Mouse (Mus musculus): ENCODE data around the gene Nrxn3. TPM values are rescaled to one million over a fixed set of nuclear protein-coding genes. Genes with fewer than 3 reads are reported as not detected.

Gene Nrxn3
- polyA plus RNA-seq, 1 experiment from 2014 or later: 3.5 TPM

- 68% methylated on average over 3 of the region's 3 CpGs for WGBS
- Histone ChIP-seq H3K4me3 (ENCODE audit: low read depth, low read length) (no peak overlapping the region), H3K36me3 (replicated peaks; ENCODE audit: control insufficient read depth, insufficient read depth, low read depth, low read length) (no peaks in the 10 kb centered on the region), H3K4me2 (ENCODE audit: low read depth, low read length) (no peak overlapping the region), H3K9ac (replicated peaks; ENCODE audit: low read length) (no peak overlapping the region), H3K4me1 (ENCODE audit: control insufficient read depth, insufficient read depth, low read length) (no peaks in the 10 kb centered on the region), H3K9me3 (replicated peaks; ENCODE audit: control insufficient read depth, low read length) (no peaks in the 10 kb centered on the region), H3K27ac (replicated peaks; ENCODE audit: low read depth, low read length) (no peak overlapping the region), H3K27me3 (ENCODE audit: control insufficient read depth, insufficient read depth, low read length) (no peaks in the 10 kb centered on the region)
- ATAC-seq (replicated peaks; ENCODE audit: insufficient number of reproducible peaks, low FRiP score, low TSS enrichment, low read depth) (no peak), DNase-seq (ENCODE audit: low spot score) (no peak)
These were observed 978.3 kb downstream of the Nrxn3 start for GRCm38 (mm10) chr12:89700937-89701458.

DNA sequence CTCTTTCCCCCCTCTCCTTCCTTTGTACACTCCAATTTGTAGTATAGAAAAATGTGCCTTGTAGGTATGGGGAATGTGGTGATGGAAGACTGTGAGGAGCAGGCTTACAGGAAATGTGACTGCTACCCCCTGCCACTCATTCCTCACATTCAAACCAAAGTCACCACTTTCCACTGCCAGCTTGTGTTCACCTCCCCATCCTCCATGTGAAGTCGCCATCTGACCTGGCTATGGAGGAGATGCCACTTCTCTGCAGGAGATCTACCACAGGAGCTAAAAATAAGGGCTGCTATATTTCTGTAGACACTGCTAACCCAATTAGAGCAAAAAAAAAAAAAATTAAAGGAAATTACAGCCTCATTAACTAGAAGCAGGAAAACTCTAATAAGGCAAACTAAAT lies 980.3 kb downstream of the Nrxn3 start:
- 88% methylated on average over 1 of the region's 1 CpGs for WGBS
- H3K4me1 ChIP-seq (ENCODE audit: control insufficient read depth, insufficient read depth, low read length): no peaks in the 10 kb centered on the region
- H3K9me3 ChIP-seq (replicated peaks; ENCODE audit: control insufficient read depth, low read length): no peaks in the 10 kb centered on the region
- ATAC-seq (replicated peaks; ENCODE audit: insufficient number of reproducible peaks, low FRiP score, low TSS enrichment, low read depth): no peak
- H3K9ac ChIP-seq (replicated peaks; ENCODE audit: low read length): no peak overlapping the region
- H3K36me3 ChIP-seq (replicated peaks; ENCODE audit: control insufficient read depth, insufficient read depth, low read depth, low read length): no peaks in the 10 kb centered on the region
- no peak overlapping the region for H3K4me3 ChIP-seq (ENCODE audit: low read depth, low read length)
- no peaks in the 10 kb centered on the region for H3K27me3 ChIP-seq (ENCODE audit: control insufficient read depth, insufficient read depth, low read length)
- no peak overlapping the region for H3K27ac ChIP-seq (replicated peaks; ENCODE audit: low read depth, low read length)
- DNase-seq (ENCODE audit: low spot score): no peak
- no peak overlapping the region for H3K4me2 ChIP-seq (ENCODE audit: low read depth, low read length)

- Histone ChIP-seq H3K9me3 (replicated peaks; ENCODE audit: control insufficient read depth, low read length) (no peaks in the 10 kb centered on the region), H3K4me3 (ENCODE audit: low read depth, low read length) (no peak overlapping the region), H3K9ac (replicated peaks; ENCODE audit: low read length) (no peak overlapping the region), H3K36me3 (replicated peaks; ENCODE audit: control insufficient read depth, insufficient read depth, low read depth, low read length) (no peaks in the 10 kb centered on the region), H3K27me3 (ENCODE audit: control insufficient read depth, insufficient read depth, low read length) (no peaks in the 10 kb centered on the region), H3K27ac (replicated peaks; ENCODE audit: low read depth, low read length) (no peak overlapping the region), H3K4me1 (ENCODE audit: control insufficient read depth, insufficient read depth, low read length) (no peaks in the 10 kb centered on the region), H3K4me2 (ENCODE audit: low read depth, low read length) (no peak overlapping the region)
- no peak for ATAC-seq (replicated peaks; ENCODE audit: insufficient number of reproducible peaks, low FRiP score, low TSS enrichment, low read depth)
- 84% methylated on average over 4 of the region's 4 CpGs for WGBS
- no peak for DNase-seq (ENCODE audit: low spot score)
These were observed 985.2 kb downstream of the Nrxn3 start for GRCm38 (mm10) chr12:89707913-89708312.

GRCm38 (mm10) chr12:89710459-89710858 lies 987.8 kb downstream of the Nrxn3 start:
- 91% methylated on average over 5 of the region's 5 CpGs for WGBS

GRCm38 (mm10) chr12:89711791-89712190 lies 989.1 kb downstream of the Nrxn3 start:
- Histone ChIP-seq H3K27ac (replicated peaks; ENCODE audit: low read depth, low read length) (no peak overlapping the region), H3K4me3 (ENCODE audit: low read depth, low read length) (no peak overlapping the region), H3K9me3 (replicated peaks; ENCODE audit: control insufficient read depth, low read length) (no peaks in the 10 kb centered on the region), H3K36me3 (replicated peaks; ENCODE audit: control insufficient read depth, insufficient read depth, low read depth, low read length) (no peaks in the 10 kb centered on the region), H3K4me2 (ENCODE audit: low read depth, low read length) (no peak overlapping the region), H3K9ac (replicated peaks; ENCODE audit: low read length) (no peak overlapping the region), H3K4me1 (ENCODE audit: control insufficient read depth, insufficient read depth, low read length) (no peaks in the 10 kb centered on the region), H3K27me3 (ENCODE audit: control insufficient read depth, insufficient read depth, low read length) (no peaks in the 10 kb centered on the region)
- 79% methylated on average over 1 of the region's 1 CpGs for WGBS
- no peak for ATAC-seq (replicated peaks; ENCODE audit: insufficient number of reproducible peaks, low FRiP score, low TSS enrichment, low read depth)
- peak; percentile 40 for DNase-seq (ENCODE audit: low spot score)

More at GRCm38 (mm10) chr12:89710459-89710858, 987.8 kb downstream of the Nrxn3 start:
- ATAC-seq (replicated peaks; ENCODE audit: insufficient number of reproducible peaks, low FRiP score, low TSS enrichment, low read depth) (no peak), DNase-seq (ENCODE audit: low spot score) (no peak)
- no peak overlapping the region for H3K4me3 ChIP-seq (ENCODE audit: low read depth, low read length)
- no peak overlapping the region for H3K27ac ChIP-seq (replicated peaks; ENCODE audit: low read depth, low read length)
- H3K4me2 ChIP-seq (ENCODE audit: low read depth, low read length): no peak overlapping the region
- no peak overlapping the region for H3K9ac ChIP-seq (replicated peaks; ENCODE audit: low read length)
- no peaks in the 10 kb centered on the region for H3K27me3 ChIP-seq (ENCODE audit: control insufficient read depth, insufficient read depth, low read length)
- no peaks in the 10 kb centered on the region for H3K9me3 ChIP-seq (replicated peaks; ENCODE audit: control insufficient read depth, low read length)
- H3K36me3 ChIP-seq (replicated peaks; ENCODE audit: control insufficient read depth, insufficient read depth, low read depth, low read length): no peaks in the 10 kb centered on the region
- H3K4me1 ChIP-seq (ENCODE audit: control insufficient read depth, insufficient read depth, low read length): no peaks in the 10 kb centered on the region

DNA sequence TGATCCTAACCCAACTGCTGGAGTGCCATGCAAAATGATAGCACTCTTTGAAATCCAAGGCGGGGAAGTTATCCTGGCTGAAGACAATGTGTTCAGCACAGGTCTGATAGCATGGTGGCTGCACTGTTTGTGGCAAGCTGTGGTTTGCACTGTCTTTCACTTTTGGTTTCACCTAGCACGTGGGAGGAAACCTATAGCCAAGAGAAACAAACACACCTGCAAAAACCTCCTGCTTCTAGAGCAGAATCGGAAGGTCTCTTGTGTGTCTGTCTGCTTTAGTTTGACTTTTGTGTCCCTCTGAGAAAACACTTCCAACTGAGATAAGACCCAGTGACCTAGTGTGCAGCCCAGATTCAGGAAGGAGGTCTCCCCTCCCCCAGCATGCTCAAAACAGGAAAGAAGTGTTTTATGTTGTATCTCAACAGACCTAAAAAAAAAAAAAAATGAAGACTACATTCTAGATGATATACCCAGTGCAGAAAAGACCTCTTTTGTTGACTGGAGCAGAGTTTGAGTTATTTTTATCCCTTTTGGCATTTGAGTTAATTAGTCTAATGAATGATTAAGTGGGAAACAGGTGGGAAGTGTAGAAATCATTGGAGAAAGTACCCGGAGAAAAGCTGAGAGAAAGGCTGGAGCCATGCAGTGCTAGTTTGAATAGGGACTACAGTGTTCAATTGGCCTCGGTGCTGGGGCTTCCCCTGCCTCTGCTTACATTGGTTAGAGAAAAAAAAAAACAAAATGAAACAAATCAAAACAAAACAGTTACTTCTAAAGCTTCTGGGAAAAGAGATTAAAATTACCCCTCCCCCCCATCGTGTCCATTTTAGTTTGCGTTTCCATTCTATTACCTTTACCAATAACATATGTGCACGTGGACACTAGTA lies 996.8 kb downstream of the Nrxn3 start:
- ATAC-seq (replicated peaks; ENCODE audit: insufficient number of reproducible peaks, low FRiP score, low TSS enrichment, low read depth) (no peak), DNase-seq (ENCODE audit: low spot score) (no peak)
- no peak overlapping the region for H3K27ac ChIP-seq (replicated peaks; ENCODE audit: low read depth, low read length)
- no peaks in the 10 kb centered on the region for H3K4me1 ChIP-seq (ENCODE audit: control insufficient read depth, insufficient read depth, low read length)
- no peak overlapping the region for H3K4me3 ChIP-seq (ENCODE audit: low read depth, low read length)
- H3K36me3 ChIP-seq (replicated peaks; ENCODE audit: control insufficient read depth, insufficient read depth, low read depth, low read length): no peaks in the 10 kb centered on the region
- H3K9me3 ChIP-seq (replicated peaks; ENCODE audit: control insufficient read depth, low read length): no peaks in the 10 kb centered on the region
- H3K27me3 ChIP-seq (ENCODE audit: control insufficient read depth, insufficient read depth, low read length): no peaks in the 10 kb centered on the region
- WGBS: 36% methylated on average over 8 of the region's 8 CpGs
- H3K4me2 ChIP-seq (ENCODE audit: low read depth, low read length): no peak overlapping the region
- no peak overlapping the region for H3K9ac ChIP-seq (replicated peaks; ENCODE audit: low read length)

DNA sequence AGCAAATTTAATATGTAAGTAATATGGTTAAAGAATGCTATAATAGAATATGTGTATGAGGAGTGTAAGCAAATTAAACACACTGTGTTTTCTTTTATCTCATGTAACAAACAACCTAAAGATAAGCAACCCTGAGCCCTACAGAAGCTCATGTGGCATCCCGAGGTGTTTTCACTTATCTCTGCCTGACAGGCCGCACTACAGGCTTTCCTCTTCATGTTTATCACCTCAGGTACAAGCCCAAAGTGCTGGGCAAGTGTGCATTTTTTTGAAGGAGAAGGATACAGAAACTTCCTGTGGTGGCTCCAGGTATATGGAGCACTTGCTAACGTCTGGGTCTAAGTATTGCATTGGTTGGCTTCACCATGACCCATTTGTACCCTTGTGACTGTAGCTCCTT lies 998.3 kb downstream of the Nrxn3 start:
- no peaks in the 10 kb centered on the region for H3K4me1 ChIP-seq (ENCODE audit: control insufficient read depth, insufficient read depth, low read length)
- H3K9ac ChIP-seq (replicated peaks; ENCODE audit: low read length): no peak overlapping the region
- no peaks in the 10 kb centered on the region for H3K9me3 ChIP-seq (replicated peaks; ENCODE audit: control insufficient read depth, low read length)
- H3K27ac ChIP-seq (replicated peaks; ENCODE audit: low read depth, low read length): no peak overlapping the region
- ATAC-seq (replicated peaks; ENCODE audit: insufficient number of reproducible peaks, low FRiP score, low TSS enrichment, low read depth): no peak
- DNase-seq (ENCODE audit: low spot score): no peak
- no peaks in the 10 kb centered on the region for H3K36me3 ChIP-seq (replicated peaks; ENCODE audit: control insufficient read depth, insufficient read depth, low read depth, low read length)
- no peak overlapping the region for H3K4me2 ChIP-seq (ENCODE audit: low read depth, low read length)
- 72% methylated on average over 3 of the region's 3 CpGs for WGBS
- H3K27me3 ChIP-seq (ENCODE audit: control insufficient read depth, insufficient read depth, low read length): no peaks in the 10 kb centered on the region
- H3K4me3 ChIP-seq (ENCODE audit: low read depth, low read length): no peak overlapping the region

- Histone ChIP-seq H3K9me3 (replicated peaks; ENCODE audit: control insufficient read depth, low read length) (no peaks in the 10 kb centered on the region), H3K9ac (replicated peaks; ENCODE audit: low read length) (no peak overlapping the region), H3K4me2 (ENCODE audit: low read depth, low read length) (no peak overlapping the region), H3K36me3 (replicated peaks; ENCODE audit: control insufficient read depth, insufficient read depth, low read depth, low read length) (no peaks in the 10 kb centered on the region), H3K27ac (replicated peaks; ENCODE audit: low read depth, low read length) (no peak overlapping the region), H3K27me3 (ENCODE audit: control insufficient read depth, insufficient read depth, low read length) (no peaks in the 10 kb centered on the region), H3K4me3 (ENCODE audit: low read depth, low read length) (no peak overlapping the region), H3K4me1 (ENCODE audit: control insufficient read depth, insufficient read depth, low read length) (no peaks in the 10 kb centered on the region)
- 88% methylated on average over 14 of the region's 14 CpGs for WGBS
- ATAC-seq (replicated peaks; ENCODE audit: insufficient number of reproducible peaks, low FRiP score, low TSS enrichment, low read depth) (no peak), DNase-seq (ENCODE audit: low spot score) (no peak)
These were observed 999.8 kb downstream of the Nrxn3 start for GRCm38 (mm10) chr12:89722462-89722861.
